Mouse (Mus musculus) embryonic facial prominence, embryonic 15.5 days (tissue): ENCODE data around the gene Tmem159. TPM values are rescaled to one million over a fixed set of nuclear protein-coding genes. Genes with fewer than 3 reads are reported as not detected.

Experiments used
- ATAC-seq: fragments of 200-750 bp; cut with Nextera tagmentation; 2 replicates; pipeline ENCODE4 v1.8.0; 2017; ENCODE audit warnings: low read depth, moderate TSS enrichment; ENCODE audit not compliant: insufficient number of reproducible peaks, low FRiP score, low TSS enrichment
- H3K27ac ChIP-seq: fragments of 300-500 bp; sonication (generic); replicated peaks from 2 replicates; pipeline ENCODE4 v1.5.1; 2015; ENCODE audit warnings: mild to moderate bottlenecking, inconsistent platforms
- H3K27me3 ChIP-seq: fragments of 300-500 bp; sonication (generic); 2 replicates; pipeline ENCODE4 v1.6.1; 2015; ENCODE audit warnings: inconsistent platforms
- H3K36me3 ChIP-seq: fragments of 300-500 bp; sonication (generic); 2 replicates; pipeline ENCODE4 v1.6.1; 2015; ENCODE audit warnings: mild to moderate bottlenecking, inconsistent platforms
- H3K4me1 ChIP-seq: fragments of 300-500 bp; sonication (generic); 2 replicates; pipeline ENCODE4 v1.6.1; 2015; ENCODE audit warnings: inconsistent platforms
- H3K4me2 ChIP-seq: fragments of 300-500 bp; sonication (generic); replicated peaks from 2 replicates; pipeline ENCODE4 v1.6.1; 2015; ENCODE audit warnings: mild to moderate bottlenecking, inconsistent platforms
- H3K4me3 ChIP-seq: fragments of 300-500 bp; sonication (generic); replicated peaks from 2 replicates; pipeline ENCODE4 v1.5.1; 2015; ENCODE audit warnings: mild to moderate bottlenecking, inconsistent platforms
- H3K9ac ChIP-seq: fragments of 300-500 bp; sonication (generic); 2 replicates; pipeline ENCODE4 v1.6.1; 2015; ENCODE audit warnings: inconsistent platforms
- H3K9me3 ChIP-seq: fragments of 300-500 bp; sonication (generic); replicated peaks from 2 replicates; pipeline ENCODE4 v1.6.1; 2016; ENCODE audit warnings: inconsistent platforms
- WGBS: fragments of 180-500 bp; shearing (Covaris S2); methylation state at CpG from one replicate; pipeline ENCODE4 v1.1.7; 2015; 5-methylcytosine and 5-hydroxymethylcytosine counted together
- polyA plus RNA-seq: library from polyadenylated mRNA; unstranded; fragments of >200 nt; fragmentation: Nextera tagmentation; extraction: Ambion mirVana; gene quantifications from 2 replicates; pipeline ENCODE4 v1.2.1, GENCODE M21; 2015

Tmem159 gene
- polyA plus RNA-seq, 1 experiment from 2014 or later = 32.2 TPM

- Histone ChIP-seq H3K4me3 (peak overlapping the region; percentile 72), H3K36me3 (peaks cover 4% of the 10 kb centered on the region), H3K4me2 (peak overlapping the region; percentile 90), H3K4me1 (peaks cover 11% of the 10 kb centered on the region), H3K9me3 (no peaks in the 10 kb centered on the region), H3K9ac (0 out of 2 replicates have a peak overlapping the region, but pooled peaks have one; percentile 49), H3K27ac (peak overlapping the region; percentile 45; the same call in 1 of the 2 replicates), H3K27me3 (no peaks in the 10 kb centered on the region)
- ATAC-seq = peak; percentile 17; the same call in 1 of the 2 replicates
- WGBS = 4% methylated on average over 25 of the region's 25 CpGs
These were observed 940 bp downstream of the Tmem159 start for GRCm38 (mm10) chr7:120103019-120103567.

GRCm38 (mm10) chr7:120104975-120105374 is 2.8 kb downstream of the Tmem159 start:
- Histone ChIP-seq H3K27ac (no peak overlapping the region), H3K4me3 (no peak overlapping the region), H3K9me3 (no peaks in the 10 kb centered on the region), H3K4me1 (peaks cover 11% of the 10 kb centered on the region), H3K9ac (no peak overlapping the region), H3K27me3 (no peaks in the 10 kb centered on the region), H3K36me3 (peaks cover 10% of the 10 kb centered on the region), H3K4me2 (no peak overlapping the region)
- 68% methylated on average over 3 of the region's 3 CpGs for WGBS
- ATAC-seq = no peak

GRCm38 (mm10) chr7:120106356-120106755 is 4.2 kb downstream of the Tmem159 start:
- 48% methylated on average over 2 of the region's 2 CpGs for WGBS
- no peak overlapping the region for H3K27ac ChIP-seq
- H3K4me3 ChIP-seq = no peak overlapping the region
- H3K9ac ChIP-seq = no peak overlapping the region
- peaks cover 10% of the 10 kb centered on the region for H3K36me3 ChIP-seq
- peaks cover 11% of the 10 kb centered on the region for H3K4me1 ChIP-seq
- no peaks in the 10 kb centered on the region for H3K27me3 ChIP-seq
- no peak overlapping the region for H3K4me2 ChIP-seq
- no peak for ATAC-seq
- H3K9me3 ChIP-seq = no peaks in the 10 kb centered on the region

GRCm38 (mm10) chr7:120109676-120110075 is 7.5 kb downstream of the Tmem159 start:
- H3K36me3 ChIP-seq = peaks cover 10% of the 10 kb centered on the region
- WGBS = 74% methylated on average over 5 of the region's 5 CpGs
- no peaks in the 10 kb centered on the region for H3K9me3 ChIP-seq
- no peak overlapping the region for H3K27ac ChIP-seq
- no peak overlapping the region for H3K9ac ChIP-seq
- no peak overlapping the region for H3K4me2 ChIP-seq
- H3K4me3 ChIP-seq = no peak overlapping the region
- no peaks in the 10 kb centered on the region for H3K4me1 ChIP-seq
- no peak for ATAC-seq
- H3K27me3 ChIP-seq = no peaks in the 10 kb centered on the region

- Histone ChIP-seq H3K9ac (no peak overlapping the region), H3K4me2 (no peak overlapping the region), H3K4me3 (no peak overlapping the region), H3K27ac (0 out of 2 replicates have a peak overlapping the region, but pooled peaks have one; percentile 4), H3K27me3 (no peaks in the 10 kb centered on the region), H3K4me1 (peaks cover 9% of the 10 kb centered on the region), H3K9me3 (no peaks in the 10 kb centered on the region), H3K36me3 (peaks cover 17% of the 10 kb centered on the region; the same call in 1 of the 2 replicates)
- WGBS = 61% methylated on average over 5 of the region's 5 CpGs
- peak; percentile 21; the same call in 1 of the 2 replicates for ATAC-seq
These were observed 14.8 kb downstream of the Tmem159 start for GRCm38 (mm10) chr7:120116976-120117375.

GRCm38 (mm10) chr7:120117529-120117928 is 15.4 kb downstream of the Tmem159 start:
- Histone ChIP-seq H3K27ac (0 out of 2 replicates have a peak overlapping the region, but pooled peaks have one; percentile 4), H3K9ac (no peak overlapping the region), H3K4me1 (peaks cover 9% of the 10 kb centered on the region), H3K27me3 (no peaks in the 10 kb centered on the region), H3K9me3 (no peaks in the 10 kb centered on the region), H3K4me2 (no peak overlapping the region), H3K4me3 (no peak overlapping the region), H3K36me3 (peaks cover 17% of the 10 kb centered on the region; the same call in 1 of the 2 replicates)
- WGBS = 27% methylated on average over 6 of the region's 6 CpGs
- ATAC-seq = no peak

- WGBS = 66% methylated on average over 4 of the region's 4 CpGs
- ATAC-seq = no peak
- H3K27ac ChIP-seq = no peak overlapping the region
These were observed 21.6 kb downstream of the Tmem159 start for GRCm38 (mm10) chr7:120123776-120124175.

GRCm38 (mm10) chr7:120124844-120125243 is 22.7 kb downstream of the Tmem159 start:
- H3K4me2 ChIP-seq = no peak overlapping the region
- no peaks in the 10 kb centered on the region for H3K27me3 ChIP-seq
- ATAC-seq = peak; percentile 58
- peaks cover 12% of the 10 kb centered on the region; the same call in 1 of the 2 replicates for H3K36me3 ChIP-seq
- 0% methylated on average over 3 of the region's 3 CpGs for WGBS
- no peak overlapping the region for H3K27ac ChIP-seq
- no peak overlapping the region for H3K4me3 ChIP-seq
- peaks cover 12% of the 10 kb centered on the region for H3K4me1 ChIP-seq
- H3K9ac ChIP-seq = no peak overlapping the region
- no peaks in the 10 kb centered on the region for H3K9me3 ChIP-seq

More at GRCm38 (mm10) chr7:120123776-120124175, 21.6 kb downstream of the Tmem159 start:
- Histone ChIP-seq H3K4me3 (no peak overlapping the region), H3K9ac (no peak overlapping the region), H3K4me2 (no peak overlapping the region), H3K9me3 (no peaks in the 10 kb centered on the region), H3K4me1 (peaks cover 12% of the 10 kb centered on the region), H3K27me3 (no peaks in the 10 kb centered on the region), H3K36me3 (peaks cover 14% of the 10 kb centered on the region; the same call in 1 of the 2 replicates)

GRCm38 (mm10) chr7:120126976-120127685 is 25.0 kb downstream of the Tmem159 start:
- peak; percentile 59; the same call in 1 of the 2 replicates for ATAC-seq
- Histone ChIP-seq H3K36me3 (no peaks in the 10 kb centered on the region), H3K4me3 (no peak overlapping the region), H3K27ac (no peak overlapping the region; the same call in 1 of the 2 replicates), H3K9me3 (no peaks in the 10 kb centered on the region), H3K27me3 (no peaks in the 10 kb centered on the region), H3K9ac (no peak overlapping the region), H3K4me2 (no peak overlapping the region), H3K4me1 (peaks cover 12% of the 10 kb centered on the region)
- 8% methylated on average over 5 of the region's 5 CpGs for WGBS

GRCm38 (mm10) chr7:120127686-120128059 is 25.5 kb downstream of the Tmem159 start:
- no peak overlapping the region for H3K9ac ChIP-seq
- no peak overlapping the region for H3K27ac ChIP-seq
- 21% methylated on average over 4 of the region's 4 CpGs for WGBS
- H3K4me1 ChIP-seq = peaks cover 12% of the 10 kb centered on the region
- no peaks in the 10 kb centered on the region for H3K36me3 ChIP-seq
- H3K4me3 ChIP-seq = no peak overlapping the region
- H3K27me3 ChIP-seq = no peaks in the 10 kb centered on the region
- H3K9me3 ChIP-seq = no peaks in the 10 kb centered on the region
- H3K4me2 ChIP-seq = no peak overlapping the region
- ATAC-seq = peak; percentile 77; the same call in 1 of the 2 replicates

- no peaks in the 10 kb centered on the region for H3K9me3 ChIP-seq
- no peak overlapping the region for H3K27ac ChIP-seq
- peaks cover 12% of the 10 kb centered on the region for H3K4me1 ChIP-seq
- H3K4me2 ChIP-seq = no peak overlapping the region
- H3K36me3 ChIP-seq = no peaks in the 10 kb centered on the region
- 63% methylated on average over 4 of the region's 4 CpGs for WGBS
- H3K4me3 ChIP-seq = no peak overlapping the region
- no peak overlapping the region for H3K9ac ChIP-seq
- ATAC-seq = no peak
- no peaks in the 10 kb centered on the region for H3K27me3 ChIP-seq
These were observed 26.8 kb downstream of the Tmem159 start for GRCm38 (mm10) chr7:120128951-120129350.
